Mouse (Mus musculus): ENCODE results near the gene Asns. TPM values are rescaled to one million over a fixed set of nuclear protein-coding genes. Genes with fewer than 3 reads are reported as not detected.
A peak's percentile ranks its signal among the peaks of the same experiment; 100 is the strongest.

The Asns gene
- 10 to 100 TPM; 16.5 to 34.2 TPM for polyA plus RNA-seq (2017; shearing (Covaris generic))

- peak; percentile 93 for ATAC-seq
Measured at GRCm38 (mm10) chr6:7692884-7693585, at the start of gene Asns. TSS of gene Asns (minus strand) at chr6:7693254.

- ATAC-seq: no peak
Measured at GRCm38 (mm10) chr6:7741721-7742120, 48.7 kb upstream of the Asns start.

DNA sequence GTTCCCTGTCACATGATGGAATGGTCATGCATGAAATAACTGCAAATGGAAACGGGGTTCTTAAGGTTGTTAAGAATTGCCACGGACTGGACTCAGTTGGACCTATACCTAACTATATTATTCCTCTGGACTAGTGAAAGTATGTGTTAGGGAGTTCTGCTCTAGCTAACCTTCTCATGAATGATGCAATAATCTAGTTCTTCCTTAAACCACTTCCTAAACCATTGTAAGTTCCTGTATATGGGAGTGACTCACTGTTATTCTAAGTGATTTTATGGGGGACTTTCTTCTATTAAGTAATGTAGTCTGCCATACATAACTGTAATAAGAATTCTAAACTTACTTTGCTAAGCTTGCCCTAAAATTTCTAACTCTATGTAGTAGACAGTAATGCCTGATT is 44.8 kb upstream of the Asns start:
- no peak for ATAC-seq

- ATAC-seq: peak; percentile 84
Measured at GRCm38 (mm10) chr6:7732754-7733708, 40.0 kb upstream of the Asns start.

DNA sequence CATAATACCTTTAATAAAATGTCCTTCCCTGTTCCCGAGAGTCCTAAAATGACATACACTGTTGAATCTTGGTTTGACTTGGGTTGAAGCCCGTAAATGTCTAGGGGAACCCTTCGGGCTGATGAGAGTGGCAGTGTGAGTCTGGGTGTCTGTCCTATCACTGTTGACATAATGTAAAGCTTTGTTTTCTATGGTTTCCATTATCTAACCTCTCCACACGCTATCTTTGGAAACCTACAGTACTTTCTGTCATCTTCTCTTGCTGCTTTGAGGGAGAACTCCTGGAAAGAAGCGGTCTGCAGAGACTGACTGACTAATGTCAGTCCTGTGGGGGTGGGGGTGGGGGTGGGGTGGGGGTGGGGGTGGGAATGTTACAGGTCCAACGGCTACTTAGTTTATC is 39.0 kb upstream of the Asns start:
- no peak for ATAC-seq

DNA sequence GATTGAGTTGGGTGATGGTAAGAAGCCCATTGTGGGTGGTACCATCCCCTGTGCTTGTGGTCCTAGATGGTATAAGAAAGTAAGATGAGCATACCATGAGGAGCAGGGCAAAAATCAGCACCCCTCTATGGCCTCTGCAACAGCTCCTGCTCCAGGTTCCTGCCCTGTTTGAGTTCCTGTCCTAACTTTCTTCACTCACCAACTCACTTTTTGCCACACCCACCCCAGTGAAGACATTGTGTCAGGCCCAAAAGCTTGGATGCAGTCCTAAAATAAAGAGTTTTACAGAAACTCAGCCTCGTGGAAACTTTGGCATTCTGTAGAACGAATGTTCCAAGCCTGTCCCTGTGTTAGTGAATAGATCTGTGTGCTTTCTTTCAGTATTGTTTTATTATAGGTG is 36.1 kb upstream of the Asns start:
- ATAC-seq: no peak

DNA sequence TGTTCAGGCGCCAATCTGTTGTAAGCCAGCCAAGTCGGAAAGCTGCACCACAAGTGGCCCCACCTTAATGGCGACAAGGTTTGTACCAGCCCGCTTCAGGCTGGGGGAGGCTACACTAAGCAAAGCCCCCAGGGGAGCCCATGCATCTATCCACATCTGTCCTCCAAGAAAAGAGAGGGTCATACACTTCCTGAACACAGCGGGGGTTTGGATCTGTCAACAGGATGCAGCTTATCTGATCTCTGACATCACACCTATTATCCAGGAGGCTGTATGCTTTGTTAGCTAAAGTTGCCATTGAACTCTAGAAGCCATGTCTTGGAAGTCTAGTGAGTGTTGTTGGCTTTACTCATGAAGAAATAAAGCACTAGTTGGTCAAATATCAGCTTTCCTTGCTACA is 35.2 kb upstream of the Asns start:
- ATAC-seq: no peak

DNA sequence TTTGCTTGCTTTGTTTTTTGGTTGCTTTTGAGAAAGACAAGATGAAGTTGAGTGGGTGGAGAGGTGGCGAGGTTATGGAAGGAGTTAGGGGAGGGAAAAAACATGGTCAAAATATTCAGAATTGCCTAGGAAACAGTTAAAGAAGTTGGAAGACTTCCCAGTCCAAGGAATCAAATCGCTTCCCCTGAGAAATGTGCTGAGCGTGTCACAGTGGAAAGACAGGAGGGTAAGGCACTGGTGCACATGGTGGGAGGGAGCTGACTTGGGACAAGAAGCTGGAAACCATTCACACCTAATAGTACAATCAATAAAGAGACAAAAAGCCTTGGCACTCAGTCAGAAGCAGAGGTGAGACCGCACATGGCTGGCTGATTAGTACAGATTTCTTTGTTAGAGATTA is 23.2 kb upstream of the Asns start:
- ATAC-seq: no peak

DNA sequence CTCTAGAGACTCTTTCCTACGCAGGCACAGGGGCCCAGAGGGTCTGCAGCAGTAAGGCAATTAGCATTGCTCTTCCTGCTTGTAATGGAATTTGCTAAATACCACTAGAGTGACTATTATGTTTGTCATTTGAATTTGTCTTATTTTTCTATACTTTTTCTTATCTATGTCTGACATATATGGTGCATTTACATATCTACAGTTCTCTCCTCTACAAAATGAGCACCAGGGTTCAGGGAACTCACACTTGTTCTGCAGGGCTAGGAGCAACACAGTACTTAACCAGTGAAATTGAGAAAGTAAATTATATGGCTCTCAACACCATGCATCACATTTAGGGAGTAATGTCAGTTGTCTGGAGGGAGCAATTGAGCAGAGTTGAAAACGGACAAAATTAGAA is 21.2 kb upstream of the Asns start:
- no peak for ATAC-seq

DNA sequence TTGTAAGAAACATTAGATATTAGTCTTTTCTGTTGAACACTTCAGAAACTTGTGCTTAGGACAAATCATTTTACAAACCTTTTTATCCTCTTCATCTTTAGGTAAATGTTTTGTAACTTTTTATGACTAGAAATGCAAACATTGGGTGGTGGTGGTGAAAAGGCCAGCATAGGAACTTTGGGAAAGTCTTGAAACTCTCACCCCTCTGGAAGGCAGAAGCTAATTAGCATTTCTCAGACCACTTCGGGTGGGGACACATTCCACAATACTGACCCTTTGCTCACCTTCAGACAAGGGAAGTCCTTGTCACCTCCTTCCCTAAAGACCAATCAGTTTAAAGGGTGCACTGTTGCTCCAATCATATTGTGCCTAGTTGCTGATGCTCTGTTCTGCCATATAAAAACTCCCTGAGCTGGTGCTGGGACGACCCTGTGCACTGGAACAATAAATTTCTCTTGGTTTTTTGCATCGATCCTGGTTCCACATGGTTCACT is 18.8 kb upstream of the Asns start:
- ATAC-seq: no peak

DNA sequence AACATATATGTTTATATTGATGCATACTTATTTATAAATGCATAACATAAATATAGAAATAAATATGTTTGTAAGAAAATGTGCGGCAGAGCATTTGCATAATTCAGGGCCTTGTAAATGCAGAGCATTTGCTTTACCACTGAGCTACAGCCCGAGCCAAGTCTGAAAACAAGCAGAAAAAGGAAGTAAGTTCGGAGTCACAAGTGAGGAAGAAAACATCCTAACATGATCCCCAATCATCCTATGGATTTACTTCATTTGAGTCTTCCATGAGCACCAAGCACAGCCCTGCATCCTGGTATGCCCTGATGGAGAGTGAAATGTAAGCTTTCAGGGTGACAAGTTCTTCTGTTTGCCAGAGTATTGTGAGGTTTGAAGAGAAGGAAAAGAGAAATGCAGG is 15.2 kb upstream of the Asns start:
- no peak for ATAC-seq

- no peak for ATAC-seq
Measured at GRCm38 (mm10) chr6:7706796-7707195, 13.7 kb upstream of the Asns start.

DNA sequence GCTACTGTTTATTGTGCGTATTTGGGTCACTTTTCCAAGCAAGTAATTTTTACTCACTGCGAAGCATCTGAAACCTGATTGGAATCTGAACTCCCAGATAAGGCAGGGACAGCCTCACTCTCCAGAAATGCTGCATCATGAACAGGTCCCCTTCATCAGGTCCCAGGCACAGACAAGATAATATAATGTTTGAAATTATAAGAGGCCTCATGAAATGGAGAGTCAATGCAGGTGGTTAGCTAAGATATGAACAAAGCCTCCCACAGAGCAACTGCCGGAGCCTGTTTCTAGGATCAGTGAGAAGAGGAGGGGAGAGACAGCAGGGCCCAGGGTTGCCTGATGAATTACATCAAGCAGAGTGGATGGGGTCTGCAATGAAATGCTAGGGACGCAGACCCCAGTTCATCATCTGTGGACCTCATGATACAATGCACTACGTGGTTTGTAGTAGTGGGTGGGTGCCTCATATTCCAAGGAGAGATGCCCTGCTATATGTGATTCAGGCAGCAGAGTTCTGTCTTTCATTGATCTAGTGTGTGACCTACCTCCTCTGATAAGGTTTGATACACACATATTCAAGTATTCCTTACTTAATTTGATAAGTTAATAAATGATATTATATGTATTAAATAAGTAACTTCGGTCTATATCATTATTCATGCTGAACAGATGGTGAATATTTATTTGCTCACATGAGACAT is 5.1 kb upstream of the Asns start:
- ATAC-seq: no peak

GRCm38 (mm10) chr6:7697077-7697643 is 4.1 kb upstream of the Asns start:
- no peak for ATAC-seq

DNA sequence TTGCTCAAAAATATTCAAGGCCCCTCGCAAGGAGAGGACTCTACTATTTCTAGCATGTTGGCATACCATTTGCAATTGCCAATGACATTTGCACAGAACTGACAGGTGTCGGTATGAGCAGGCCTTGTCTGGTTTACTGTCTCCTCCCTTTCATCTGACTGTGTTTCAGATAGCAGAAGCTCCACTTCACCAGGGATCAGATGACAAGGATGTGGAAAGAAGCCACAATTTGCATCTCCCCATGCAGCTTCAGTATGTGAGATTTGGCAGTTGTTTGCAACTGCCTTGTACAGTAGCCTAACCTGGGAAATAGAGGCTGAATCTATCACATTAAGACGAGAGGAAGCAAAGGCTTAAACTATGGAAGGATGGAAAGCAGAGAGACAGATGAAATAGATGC is 3.6 kb upstream of the Asns start:
- ATAC-seq: no peak

GRCm38 (mm10) chr6:7695901-7696300 is 2.8 kb upstream of the Asns start:
- no peak for ATAC-seq

GRCm38 (mm10) chr6:7693666-7694065 is 612 bp upstream of the Asns start:
- ATAC-seq: no peak

DNA sequence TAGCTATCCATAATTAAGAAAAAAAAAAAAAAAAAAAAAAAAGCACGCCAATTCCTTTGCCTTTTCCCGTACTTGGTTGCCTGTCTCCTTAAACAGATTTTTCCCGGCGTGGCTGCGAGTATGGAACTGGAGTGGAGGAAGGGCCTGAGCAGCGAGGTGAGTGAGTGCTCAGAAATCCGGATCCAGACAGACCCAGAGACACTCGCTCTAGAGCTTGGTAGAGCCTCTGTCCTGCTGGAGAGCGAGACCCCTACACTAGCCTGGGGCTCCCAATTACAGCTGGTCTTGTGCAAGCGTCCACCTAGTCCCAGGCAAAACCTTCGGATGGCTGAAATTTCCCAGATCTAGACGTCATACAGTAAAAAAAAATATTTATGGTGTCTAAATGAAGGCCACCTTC is 603 bp downstream of the Asns start:
- ATAC-seq: no peak

DNA sequence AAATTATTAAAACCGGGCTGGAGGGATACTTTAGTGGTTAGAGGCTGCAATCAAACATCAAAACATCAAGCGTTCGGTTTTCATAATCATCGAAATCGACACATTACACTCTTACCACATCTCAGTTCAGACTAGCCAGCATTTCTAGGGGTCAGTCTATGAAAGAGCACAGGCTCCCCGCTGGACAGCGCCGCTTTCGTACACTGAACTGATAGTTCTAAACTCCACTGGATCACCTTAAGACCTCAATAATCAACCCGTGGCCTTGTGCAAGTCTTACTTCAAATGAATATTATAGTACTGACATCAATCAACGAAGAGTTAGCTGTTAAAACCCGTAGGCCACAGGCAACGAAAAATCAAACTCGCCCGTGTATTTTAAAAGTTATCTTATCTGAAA is 1.0 kb downstream of the Asns start:
- ATAC-seq: no peak

- ATAC-seq: no peak
Measured at GRCm38 (mm10) chr6:7690456-7690855, 2.6 kb downstream of the Asns start.

GRCm38 (mm10) chr6:7689180-7689579 is 3.9 kb downstream of the Asns start:
- ATAC-seq: no peak

DNA sequence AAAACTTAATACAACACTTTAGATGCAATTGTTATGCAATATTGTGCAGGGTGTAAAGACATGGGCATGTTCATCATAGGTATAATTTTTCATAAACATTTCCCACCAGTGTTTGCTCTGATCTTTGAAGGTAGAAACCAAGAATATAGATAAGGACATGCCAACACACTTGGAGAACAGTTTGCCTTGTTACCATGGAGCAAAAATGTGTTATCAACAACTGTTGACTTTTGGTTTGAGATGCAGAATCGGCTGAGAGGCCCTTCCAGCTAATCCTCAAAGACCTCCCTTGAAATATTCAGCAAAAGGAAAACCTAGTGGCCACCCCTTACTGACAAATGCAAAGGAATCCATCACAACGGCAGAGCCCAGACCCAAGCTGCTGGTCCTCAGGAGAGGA is 7.0 kb downstream of the Asns start:
- ATAC-seq: no peak

Measured in activated CD4-positive, CD25-positive, alpha-beta regulatory T cell, adult 4 months (primary cell).